Mouse (Mus musculus) thymus, adult 2 months (tissue): ENCODE data around the gene Gm9821. TPM values are rescaled to one million over a fixed set of nuclear protein-coding genes. Genes with fewer than 3 reads are reported as not detected.

Experiments
- DNase-seq: peaks from one replicate; pipeline ENCODE4 v3.0.0; 2021
- H3K27ac ChIP-seq: fragments of 200-500 bp; 2 replicates; pipeline ENCODE4 v1.5.1; 2012; ENCODE audit warnings: low read length, control low read depth; ENCODE audit not compliant: control insufficient read depth, insufficient read depth
- H3K27me3 ChIP-seq: fragments of 200-500 bp; 2 replicates; pipeline ENCODE4 v1.6.1; 2012; ENCODE audit warnings: mild to moderate bottlenecking, low read length, moderate library complexity, mixed read lengths; ENCODE audit not compliant: control insufficient read depth, insufficient read depth
- H3K36me3 ChIP-seq: fragments of 200-500 bp; 2 replicates; pipeline ENCODE4 v1.6.1; 2012; ENCODE audit warnings: mild to moderate bottlenecking, low read length, moderate library complexity; ENCODE audit not compliant: control insufficient read depth, insufficient read depth
- H3K4me1 ChIP-seq: fragments of 200-500 bp; replicated peaks from 2 replicates; pipeline ENCODE4 v1.6.1; 2012; ENCODE audit warnings: low read length; ENCODE audit not compliant: control insufficient read depth, insufficient read depth
- H3K4me3 ChIP-seq: fragments of 200-500 bp; 2 replicates; pipeline ENCODE4 v1.5.1; 2012; ENCODE audit warnings: mild to moderate bottlenecking, low read length, control low read depth, moderate library complexity; ENCODE audit not compliant: control insufficient read depth, insufficient read depth
- CTCF ChIP-seq: fragments of 200-500 bp; IDR thresholded peaks from 2 replicates; pipeline ENCODE4 v1.5.1; 2012; ENCODE audit warnings: mild to moderate bottlenecking, control low read depth, low read length, moderate library complexity, borderline replicate concordance; ENCODE audit not compliant: control insufficient read depth, poor library complexity, insufficient read depth; ENCODE audit errors: extremely low read depth
- POLR2A ChIP-seq: fragments of 200-500 bp; IDR thresholded peaks from 2 replicates; pipeline ENCODE4 v1.6.1; 2012; ENCODE audit warnings: mild to moderate bottlenecking, low read length, control low read depth, moderate library complexity; ENCODE audit not compliant: control insufficient read depth, poor library complexity, insufficient read depth; ENCODE audit errors: extremely low read depth
- WGBS: fragments of 180-500 bp; shearing (Covaris S2); methylation state at CpG from one replicate; pipeline ENCODE4 v1.1.7; 2018; 5-methylcytosine and 5-hydroxymethylcytosine counted together
- polyA plus RNA-seq: library from polyadenylated mRNA; depleted of rRNA; stranded (reverse); fragments of >200 nt; gene quantifications from 2 replicates; pipeline ENCODE4 v1.2.3, GENCODE M21; 2012

Gene Gm9821
- polyA plus RNA-seq, 1 experiment: 0.08 TPM

- TF ChIP-seq CTCF: no peak
- no peak for TF ChIP-seq POLR2A
- 54% methylated on average over 6 of the region's 6 CpGs for WGBS
- no peaks in the 10 kb centered on the region for H3K27me3 ChIP-seq
- no peak for DNase-seq
- H3K4me3 ChIP-seq: no peak overlapping the region
- no peak overlapping the region for H3K27ac ChIP-seq
- H3K4me1 ChIP-seq: peaks cover 59% of the 10 kb centered on the region
- H3K36me3 ChIP-seq: peaks cover 23% of the 10 kb centered on the region
Measured at GRCm38 (mm10) chr2:91946836-91947235, 1.3 kb downstream of the Gm9821 start.

GRCm38 (mm10) chr2:91947397-91948150 lies 2.1 kb downstream of the Gm9821 start:
- H3K4me1 ChIP-seq: peaks cover 59% of the 10 kb centered on the region
- 42% methylated on average over 11 of the region's 11 CpGs for WGBS
- H3K36me3 ChIP-seq: peaks cover 17% of the 10 kb centered on the region
- peak overlapping the region; percentile 50 for H3K4me3 ChIP-seq
- TF ChIP-seq CTCF: no peak
- TF ChIP-seq POLR2A: no peak
- DNase-seq: no peak
- no peaks in the 10 kb centered on the region for H3K27me3 ChIP-seq
- peak overlapping the region; percentile 21; the same call in 1 of the 2 replicates for H3K27ac ChIP-seq

GRCm38 (mm10) chr2:91948151-91948509 lies 2.6 kb downstream of the Gm9821 start:
- peak; percentile 33 for DNase-seq
- H3K4me3 ChIP-seq: peak overlapping the region; percentile 50
- H3K4me1 ChIP-seq: peaks cover 59% of the 10 kb centered on the region
- no peak for TF ChIP-seq CTCF
- TF ChIP-seq POLR2A: no peak
- peaks cover 12% of the 10 kb centered on the region for H3K36me3 ChIP-seq
- no peaks in the 10 kb centered on the region for H3K27me3 ChIP-seq
- peak overlapping the region; percentile 21; the same call in 1 of the 2 replicates for H3K27ac ChIP-seq
- WGBS: 11% methylated on average over 6 of the region's 6 CpGs

GRCm38 (mm10) chr2:91948792-91949241 lies 3.3 kb downstream of the Gm9821 start:
- peaks cover 62% of the 10 kb centered on the region for H3K4me1 ChIP-seq
- peaks cover 5% of the 10 kb centered on the region for H3K36me3 ChIP-seq
- H3K27me3 ChIP-seq: no peaks in the 10 kb centered on the region
- WGBS: 5% methylated on average over 3 of the region's 3 CpGs
- peak overlapping the region; percentile 75 for H3K27ac ChIP-seq
- no peak for DNase-seq
- peak overlapping the region; percentile 55 for H3K4me3 ChIP-seq
- TF ChIP-seq CTCF: no peak
- no peak for TF ChIP-seq POLR2A

- 6% methylated on average over 17 of the region's 17 CpGs for WGBS
- Histone ChIP-seq H3K36me3 (peaks cover 4% of the 10 kb centered on the region; the same call in 1 of the 2 replicates), H3K27ac (peak overlapping the region; percentile 75), H3K4me3 (peak overlapping the region; percentile 55), H3K4me1 (peaks cover 61% of the 10 kb centered on the region), H3K27me3 (no peaks in the 10 kb centered on the region)
- TF ChIP-seq CTCF (no peak; the same call in 1 of the 2 replicates), POLR2A (no peak)
- DNase-seq: peak; percentile 58
Measured at GRCm38 (mm10) chr2:91949411-91950274, 4.1 kb downstream of the Gm9821 start.
